Mouse (Mus musculus): ENCODE data around the gene A3galt2. TPM values are rescaled to one million over a fixed set of nuclear protein-coding genes. Genes with fewer than 3 reads are reported as not detected.

The A3galt2 gene
- polyA plus RNA-seq, 1 experiment from 2014 or later, result 0.59 TPM

GRCm38 (mm10) chr4:128716279-128716678 is 38.9 kb upstream of the A3galt2 start:
- ATAC-seq (ENCODE audit: low FRiP score, low read depth), result no peak; the same call in 1 of the 2 replicates
- Histone ChIP-seq H3K4me2 (replicated peaks) (peak overlapping the region; percentile 47), H3K4me1 (peaks cover 94% of the 10 kb centered on the region), H3K4me3 (no peak overlapping the region), H3K9me3 (no peaks in the 10 kb centered on the region), H3K9ac (replicated peaks) (no peak overlapping the region; the same call in 1 of the 2 replicates), H3K36me3 (no peaks in the 10 kb centered on the region), H3K27me3 (no peaks in the 10 kb centered on the region), H3K27ac (replicated peaks) (peak overlapping the region; percentile 99)
- WGBS, result 3% methylated on average over 4 of the region's 4 CpGs

GRCm38 (mm10) chr4:128716731-128717130 is 38.4 kb upstream of the A3galt2 start:
- Histone ChIP-seq H3K27ac (replicated peaks) (peak overlapping the region; percentile 99), H3K36me3 (no peaks in the 10 kb centered on the region), H3K9me3 (no peaks in the 10 kb centered on the region), H3K9ac (replicated peaks) (no peak overlapping the region), H3K4me2 (replicated peaks) (peak overlapping the region; percentile 47; the same call in 1 of the 2 replicates), H3K27me3 (0 out of 2 replicates have a peak, but pooled peaks cover 2% of the 10 kb centered on the region), H3K4me3 (no peak overlapping the region), H3K4me1 (peaks cover 96% of the 10 kb centered on the region)
- 36% methylated on average over 9 of the region's 9 CpGs for WGBS
- ATAC-seq (ENCODE audit: low FRiP score, low read depth), result no peak

GRCm38 (mm10) chr4:128720110-128720509 is 35.1 kb upstream of the A3galt2 start:
- H3K9me3 ChIP-seq, result no peaks in the 10 kb centered on the region
- WGBS, result 18% methylated on average over 5 of the region's 5 CpGs
- H3K9ac ChIP-seq (replicated peaks), result no peak overlapping the region; the same call in 1 of the 2 replicates
- no peak overlapping the region for H3K4me3 ChIP-seq
- H3K4me2 ChIP-seq (replicated peaks), result no peak overlapping the region
- peaks cover 87% of the 10 kb centered on the region for H3K4me1 ChIP-seq
- peaks cover 5% of the 10 kb centered on the region; the same call in 1 of the 2 replicates for H3K27me3 ChIP-seq
- H3K36me3 ChIP-seq, result no peaks in the 10 kb centered on the region
- H3K27ac ChIP-seq (replicated peaks), result peak overlapping the region; percentile 70
- ATAC-seq (ENCODE audit: low FRiP score, low read depth), result no peak

- Histone ChIP-seq H3K4me2 (replicated peaks) (no peak overlapping the region), H3K27me3 (peaks cover 5% of the 10 kb centered on the region; the same call in 1 of the 2 replicates), H3K36me3 (no peaks in the 10 kb centered on the region), H3K9me3 (no peaks in the 10 kb centered on the region), H3K27ac (replicated peaks) (peak overlapping the region; percentile 7), H3K4me3 (no peak overlapping the region), H3K4me1 (peaks cover 84% of the 10 kb centered on the region), H3K9ac (replicated peaks) (no peak overlapping the region)
- WGBS, result 51% methylated on average over 9 of the region's 9 CpGs
- no peak for ATAC-seq (ENCODE audit: low FRiP score, low read depth)
These were observed 34.0 kb upstream of the A3galt2 start for GRCm38 (mm10) chr4:128721061-128721648.

- H3K27ac ChIP-seq (replicated peaks), result peak overlapping the region; percentile 7
These were observed 33.4 kb upstream of the A3galt2 start for GRCm38 (mm10) chr4:128721761-128722160.

GRCm38 (mm10) chr4:128722932-128723331 is 32.2 kb upstream of the A3galt2 start:
- 70% methylated on average over 8 of the region's 8 CpGs for WGBS
- Histone ChIP-seq H3K9ac (replicated peaks) (no peak overlapping the region), H3K27ac (replicated peaks) (0 out of 2 replicates have a peak overlapping the region, but pooled peaks have one; percentile 5), H3K4me1 (peaks cover 78% of the 10 kb centered on the region), H3K36me3 (no peaks in the 10 kb centered on the region), H3K9me3 (no peaks in the 10 kb centered on the region), H3K4me3 (no peak overlapping the region), H3K4me2 (replicated peaks) (no peak overlapping the region), H3K27me3 (peaks cover 5% of the 10 kb centered on the region; the same call in 1 of the 2 replicates)
- ATAC-seq (ENCODE audit: low FRiP score, low read depth), result no peak

More at GRCm38 (mm10) chr4:128721761-128722160, 33.4 kb upstream of the A3galt2 start:
- ATAC-seq (ENCODE audit: low FRiP score, low read depth), result no peak
- H3K9me3 ChIP-seq, result no peaks in the 10 kb centered on the region
- H3K27me3 ChIP-seq, result peaks cover 5% of the 10 kb centered on the region; the same call in 1 of the 2 replicates
- H3K4me2 ChIP-seq (replicated peaks), result no peak overlapping the region
- peaks cover 84% of the 10 kb centered on the region for H3K4me1 ChIP-seq
- WGBS, result 75% methylated on average over 4 of the region's 4 CpGs
- no peaks in the 10 kb centered on the region for H3K36me3 ChIP-seq
- H3K4me3 ChIP-seq, result no peak overlapping the region
- no peak overlapping the region for H3K9ac ChIP-seq (replicated peaks)

GRCm38 (mm10) chr4:128723431-128723830 is 31.7 kb upstream of the A3galt2 start:
- H3K4me1 ChIP-seq, result peaks cover 74% of the 10 kb centered on the region
- WGBS, result 74% methylated on average over 13 of the region's 13 CpGs

GRCm38 (mm10) chr4:128724059-128724458 is 31.1 kb upstream of the A3galt2 start:
- H3K4me2 ChIP-seq (replicated peaks), result no peak overlapping the region
- H3K4me1 ChIP-seq, result peaks cover 71% of the 10 kb centered on the region
- no peaks in the 10 kb centered on the region for H3K9me3 ChIP-seq
- ATAC-seq (ENCODE audit: low FRiP score, low read depth), result no peak
- H3K9ac ChIP-seq (replicated peaks), result no peak overlapping the region
- no peaks in the 10 kb centered on the region for H3K36me3 ChIP-seq
- 69% methylated on average over 7 of the region's 7 CpGs for WGBS
- H3K27me3 ChIP-seq, result peaks cover 5% of the 10 kb centered on the region; the same call in 1 of the 2 replicates
- 0 out of 2 replicates have a peak overlapping the region, but pooled peaks have one; percentile 8 for H3K27ac ChIP-seq (replicated peaks)
- H3K4me3 ChIP-seq, result no peak overlapping the region

More at GRCm38 (mm10) chr4:128723431-128723830, 31.7 kb upstream of the A3galt2 start:
- Histone ChIP-seq H3K4me2 (replicated peaks) (no peak overlapping the region), H3K9ac (replicated peaks) (no peak overlapping the region), H3K27ac (replicated peaks) (0 out of 2 replicates have a peak overlapping the region, but pooled peaks have one; percentile 8), H3K36me3 (no peaks in the 10 kb centered on the region), H3K9me3 (no peaks in the 10 kb centered on the region), H3K4me3 (no peak overlapping the region), H3K27me3 (peaks cover 5% of the 10 kb centered on the region; the same call in 1 of the 2 replicates)
- no peak for ATAC-seq (ENCODE audit: low FRiP score, low read depth)

- peak; percentile 90 for ATAC-seq (ENCODE audit: low FRiP score, low read depth)
- Histone ChIP-seq H3K36me3 (peaks cover 7% of the 10 kb centered on the region; the same call in 1 of the 2 replicates), H3K27ac (replicated peaks) (peak overlapping the region; percentile 96), H3K4me1 (peaks cover 69% of the 10 kb centered on the region), H3K4me2 (replicated peaks) (peak overlapping the region; percentile 100), H3K9ac (replicated peaks) (peak overlapping the region; percentile 100), H3K4me3 (peak overlapping the region; percentile 99), H3K27me3 (peaks cover 2% of the 10 kb centered on the region; the same call in 1 of the 2 replicates), H3K9me3 (no peaks in the 10 kb centered on the region)
- WGBS, result 3% methylated on average over 45 of the region's 68 CpGs
These were observed 28.0 kb upstream of the A3galt2 start for GRCm38 (mm10) chr4:128727019-128727720.

GRCm38 (mm10) chr4:128727721-128728430 is 27.3 kb upstream of the A3galt2 start:
- peaks cover 69% of the 10 kb centered on the region for H3K4me1 ChIP-seq
- H3K27me3 ChIP-seq, result peaks cover 2% of the 10 kb centered on the region; the same call in 1 of the 2 replicates
- no peaks in the 10 kb centered on the region for H3K9me3 ChIP-seq
- peak overlapping the region; percentile 100 for H3K9ac ChIP-seq (replicated peaks)
- H3K4me3 ChIP-seq, result peak overlapping the region; percentile 99
- under 1% methylated on average over 65 of the region's 65 CpGs for WGBS
- H3K4me2 ChIP-seq (replicated peaks), result peak overlapping the region; percentile 100
- peak; percentile 61 for ATAC-seq (ENCODE audit: low FRiP score, low read depth)
- H3K36me3 ChIP-seq, result peaks cover 7% of the 10 kb centered on the region; the same call in 1 of the 2 replicates
- peak overlapping the region; percentile 96 for H3K27ac ChIP-seq (replicated peaks)

- peaks cover 2% of the 10 kb centered on the region; the same call in 1 of the 2 replicates for H3K27me3 ChIP-seq
- peak overlapping the region; percentile 100 for H3K4me2 ChIP-seq (replicated peaks)
- H3K4me3 ChIP-seq, result peak overlapping the region; percentile 99
- H3K9ac ChIP-seq (replicated peaks), result peak overlapping the region; percentile 100
- H3K4me1 ChIP-seq, result peaks cover 71% of the 10 kb centered on the region
- peaks cover 7% of the 10 kb centered on the region; the same call in 1 of the 2 replicates for H3K36me3 ChIP-seq
- no peak for ATAC-seq (ENCODE audit: low FRiP score, low read depth)
- H3K27ac ChIP-seq (replicated peaks), result peak overlapping the region; percentile 96
- H3K9me3 ChIP-seq, result no peaks in the 10 kb centered on the region
- 0% methylated on average over 5 of the region's 5 CpGs for WGBS
These were observed 26.7 kb upstream of the A3galt2 start for GRCm38 (mm10) chr4:128728431-128728851.

Measured in midbrain, embryonic 12.5 days (tissue).